Mouse (Mus musculus) embryonic facial prominence, embryonic 14.5 days (tissue): ENCODE measurements around the gene Manba. TPM values are rescaled to one million over a fixed set of nuclear protein-coding genes. Genes with fewer than 3 reads are reported as not detected.
"Not testable (repeated sequence)": the region's sequence is repeated elsewhere in the genome, so short reads cannot be mapped to it uniquely, and the experiment has no call there.

Source experiments
- ATAC-seq: fragments of 200-750 bp; cut with Nextera tagmentation; 2 replicates; pipeline ENCODE4 v1.8.0; 2017; ENCODE audit warnings: low read depth, moderate number of reproducible peaks, moderate TSS enrichment
- DNase-seq: peaks from one replicate; pipeline ENCODE4 v3.0.0-alpha.2; 2015; ENCODE audit warnings: low spot score
- H3K27ac ChIP-seq: fragments of 300-500 bp; sonication (generic); replicated peaks from 2 replicates; pipeline ENCODE4 v1.5.1; 2014; ENCODE audit warnings: low read depth, mild to moderate bottlenecking, low read length, moderate library complexity
- H3K27me3 ChIP-seq: fragments of 300-500 bp; sonication (generic); replicated peaks from 2 replicates; pipeline ENCODE4 v1.6.1; 2014; ENCODE audit warnings: low read length; ENCODE audit not compliant: control insufficient read depth, insufficient read depth
- H3K36me3 ChIP-seq: fragments of 300-500 bp; sonication (generic); 2 replicates; pipeline ENCODE4 v1.6.1; 2014; ENCODE audit warnings: low read length, mixed read lengths; ENCODE audit not compliant: control insufficient read depth, insufficient read depth
- H3K4me1 ChIP-seq: fragments of 300-500 bp; sonication (generic); 2 replicates; pipeline ENCODE4 v1.6.1; 2014; ENCODE audit warnings: antibody characterized with exemption, low read length; ENCODE audit not compliant: control insufficient read depth, insufficient read depth
- H3K4me2 ChIP-seq: fragments of 300-500 bp; sonication (generic); 2 replicates; pipeline ENCODE4 v1.6.1; 2014; ENCODE audit warnings: low read depth, mild to moderate bottlenecking, low read length, moderate library complexity, mixed read lengths
- H3K4me3 ChIP-seq: fragments of 300-500 bp; sonication (generic); 2 replicates; pipeline ENCODE4 v1.5.1; 2014; ENCODE audit warnings: low read depth, mild to moderate bottlenecking, low read length
- H3K9ac ChIP-seq: fragments of 300-500 bp; sonication (generic); 2 replicates; pipeline ENCODE4 v1.6.1; 2014; ENCODE audit warnings: low read depth, mild to moderate bottlenecking, low read length, moderate library complexity, mixed read lengths
- H3K9me3 ChIP-seq: fragments of 300-500 bp; sonication (generic); 2 replicates; pipeline ENCODE4 v1.6.1; 2016; ENCODE audit warnings: low read length; ENCODE audit not compliant: control insufficient read depth
- WGBS: fragments of 180-500 bp; shearing (Covaris S2); extraction: QIAGEN DNeasy Blood & Tissue Kit; methylation state at CpG from one replicate; pipeline ENCODE4 v1.1.7; 2014; 5-methylcytosine and 5-hydroxymethylcytosine counted together
- polyA plus RNA-seq: library from polyadenylated mRNA; unstranded; fragments of >200 nt; fragmentation: Nextera tagmentation; extraction: Ambion mirVana; gene quantifications from 2 replicates; pipeline ENCODE4 v1.2.1, GENCODE M21; 2014

The Manba gene
- polyA plus RNA-seq, 1 experiment from 2014 or later, result 7.9 TPM

- not testable (repeated sequence) for H3K9ac ChIP-seq, H3K4me1 ChIP-seq, ATAC-seq, DNase-seq, H3K4me2 ChIP-seq, H3K27ac ChIP-seq, H3K4me3 ChIP-seq, H3K36me3 ChIP-seq, H3K9me3 ChIP-seq, H3K27me3 ChIP-seq
- 82% methylated on average over 5 of the region's 5 CpGs for WGBS
These were observed 6.3 kb upstream of the Manba start for GRCm38 (mm10) chr3:135479090-135479489.

GRCm38 (mm10) chr3:135480767-135481166, 4.6 kb upstream of the Manba start:
- Histone ChIP-seq H3K27me3 (no peaks in the 10 kb centered on the region), H3K4me1 (no peaks in the 10 kb centered on the region; the same call in 1 of the 2 replicates), H3K4me2 (no peak overlapping the region), H3K9me3 (no peaks in the 10 kb centered on the region), H3K9ac (no peak overlapping the region), H3K4me3 (no peak overlapping the region), H3K27ac (no peak overlapping the region), H3K36me3 (no peaks in the 10 kb centered on the region)
- WGBS, result 85% methylated on average over 6 of the region's 6 CpGs
- no peak for ATAC-seq
- no peak for DNase-seq

- ATAC-seq (no peak), DNase-seq (no peak)
- H3K4me1 ChIP-seq, result no peaks in the 10 kb centered on the region; the same call in 1 of the 2 replicates
- H3K36me3 ChIP-seq, result no peaks in the 10 kb centered on the region
- no peak overlapping the region for H3K4me2 ChIP-seq
- H3K9ac ChIP-seq, result no peak overlapping the region
- 79% methylated on average over 3 of the region's 3 CpGs for WGBS
- no peak overlapping the region for H3K27ac ChIP-seq
- no peaks in the 10 kb centered on the region for H3K9me3 ChIP-seq
- H3K4me3 ChIP-seq, result no peak overlapping the region
- no peaks in the 10 kb centered on the region for H3K27me3 ChIP-seq
These were observed 3.8 kb upstream of the Manba start for GRCm38 (mm10) chr3:135481608-135482007.

GRCm38 (mm10) chr3:135484650-135485049, 761 bp upstream of the Manba start:
- not testable (repeated sequence) for H3K27ac ChIP-seq, H3K4me1 ChIP-seq, H3K36me3 ChIP-seq, H3K9ac ChIP-seq, H3K9me3 ChIP-seq, DNase-seq, ATAC-seq, H3K27me3 ChIP-seq
- Histone ChIP-seq H3K4me2 (peak overlapping the region; percentile 97), H3K4me3 (peak overlapping the region; percentile 57; the same call in 1 of the 2 replicates)
- WGBS, result 85% methylated on average over 15 of the region's 15 CpGs

- H3K9ac ChIP-seq, result peak overlapping the region; percentile 62
- DNase-seq, result no peak
- H3K4me3 ChIP-seq, result peak overlapping the region; percentile 57
- H3K4me2 ChIP-seq, result peak overlapping the region; percentile 97
- no peaks in the 10 kb centered on the region; the same call in 1 of the 2 replicates for H3K4me1 ChIP-seq
- H3K27me3 ChIP-seq, result no peaks in the 10 kb centered on the region
- no peak overlapping the region for H3K27ac ChIP-seq
- no peaks in the 10 kb centered on the region for H3K36me3 ChIP-seq
- no peak for ATAC-seq
- WGBS, result 18% methylated on average over 9 of the region's 9 CpGs
- no peaks in the 10 kb centered on the region for H3K9me3 ChIP-seq
These were observed 460 bp downstream of the Manba start for GRCm38 (mm10) chr3:135485900-135486241.

- H3K9me3 ChIP-seq, result no peaks in the 10 kb centered on the region
These were observed 940 bp downstream of the Manba start for GRCm38 (mm10) chr3:135486351-135486750.

GRCm38 (mm10) chr3:135487803-135488202, 2.4 kb downstream of the Manba start:
- Histone ChIP-seq H3K9me3 (no peaks in the 10 kb centered on the region), H3K4me1 (no peaks in the 10 kb centered on the region; the same call in 1 of the 2 replicates), H3K9ac (no peak overlapping the region), H3K27ac (no peak overlapping the region), H3K36me3 (no peaks in the 10 kb centered on the region), H3K4me2 (no peak overlapping the region), H3K4me3 (no peak overlapping the region), H3K27me3 (no peaks in the 10 kb centered on the region)
- WGBS, result 78% methylated on average over 4 of the region's 4 CpGs
- ATAC-seq (no peak), DNase-seq (no peak)

More at GRCm38 (mm10) chr3:135486351-135486750, 940 bp downstream of the Manba start:
- Histone ChIP-seq H3K9ac (peak overlapping the region; percentile 62; the same call in 1 of the 2 replicates), H3K4me1 (no peaks in the 10 kb centered on the region; the same call in 1 of the 2 replicates), H3K27ac (no peak overlapping the region), H3K27me3 (no peaks in the 10 kb centered on the region), H3K36me3 (no peaks in the 10 kb centered on the region), H3K4me3 (0 out of 2 replicates have a peak overlapping the region, but pooled peaks have one; percentile 57), H3K4me2 (peak overlapping the region; percentile 97)
- WGBS, result 81% methylated on average over 5 of the region's 5 CpGs
- no peak for ATAC-seq
- DNase-seq, result no peak

- Histone ChIP-seq H3K9me3 (no peaks in the 10 kb centered on the region), H3K27me3 (no peaks in the 10 kb centered on the region), H3K9ac (no peak overlapping the region), H3K27ac (no peak overlapping the region), H3K4me1 (no peaks in the 10 kb centered on the region; the same call in 1 of the 2 replicates), H3K4me2 (no peak overlapping the region), H3K4me3 (no peak overlapping the region), H3K36me3 (no peaks in the 10 kb centered on the region)
- ATAC-seq (no peak), DNase-seq (no peak)
- WGBS, result 83% methylated on average over 5 of the region's 5 CpGs
These were observed 4.6 kb downstream of the Manba start for GRCm38 (mm10) chr3:135489865-135490520.

GRCm38 (mm10) chr3:135491102-135491501, 5.7 kb downstream of the Manba start:
- Histone ChIP-seq H3K9me3 (no peaks in the 10 kb centered on the region), H3K4me3 (no peak overlapping the region), H3K27me3 (no peaks in the 10 kb centered on the region), H3K36me3 (no peaks in the 10 kb centered on the region), H3K27ac (no peak overlapping the region), H3K4me1 (no peaks in the 10 kb centered on the region), H3K4me2 (no peak overlapping the region), H3K9ac (no peak overlapping the region)
- ATAC-seq (no peak), DNase-seq (no peak)
- 82% methylated on average over 6 of the region's 6 CpGs for WGBS
